Mouse (Mus musculus): Measurements from ENCODE around the gene Acrv1.

- TF ChIP-seq CTCF (IDR thresholded peaks at IDR 0.05; ENCODE audit: extremely low read depth, insufficient read depth, low read length) (no peak), POLR2A (IDR thresholded peaks at IDR 0.05; ENCODE audit: extremely low read depth, insufficient read depth, low read length) (no peak)
Measured at GRCm38 (mm10) chr9:36694276-36694675, 1.3 kb downstream of the Acrv1 start.

All from cortical plate, adult 2 months (tissue).